Mouse (Mus musculus) limb, embryonic 14.5 days (tissue): ENCODE data around the gene Pak4. TPM values are rescaled to one million over a fixed set of nuclear protein-coding genes. Genes with fewer than 3 reads are reported as not detected.

ENCODE experiments used
- ATAC-seq: fragments of 200-750 bp; cut with Nextera tagmentation; 2 replicates; pipeline ENCODE4 v1.8.0; 2017; ENCODE audit warnings: low read depth, moderate number of reproducible peaks, moderate TSS enrichment; ENCODE audit not compliant: low FRiP score
- DNase-seq: peaks from one replicate; pipeline ENCODE4 v3.0.0-alpha.2; 2015; ENCODE audit warnings: low spot score
- H3K27ac ChIP-seq: fragments of 300-500 bp; sonication (generic); replicated peaks from 2 replicates; pipeline ENCODE4 v1.5.1; 2014; ENCODE audit warnings: low read depth, mild to moderate bottlenecking, low read length, moderate library complexity, mixed read lengths
- H3K27me3 ChIP-seq: fragments of 300-500 bp; sonication (generic); 2 replicates; pipeline ENCODE4 v1.6.1; 2014; ENCODE audit warnings: low read length, mixed read lengths; ENCODE audit not compliant: control insufficient read depth, insufficient read depth
- H3K36me3 ChIP-seq: fragments of 300-500 bp; sonication (generic); 2 replicates; pipeline ENCODE4 v1.6.1; 2014; ENCODE audit warnings: mild to moderate bottlenecking, low read length, moderate library complexity, mixed read lengths; ENCODE audit not compliant: control insufficient read depth, insufficient read depth
- H3K4me1 ChIP-seq: fragments of 300-500 bp; sonication (generic); 2 replicates; pipeline ENCODE4 v1.6.1; 2014; ENCODE audit warnings: antibody characterized with exemption, low read length, mixed read lengths; ENCODE audit not compliant: control insufficient read depth, insufficient read depth
- H3K4me2 ChIP-seq: fragments of 300-500 bp; sonication (generic); replicated peaks from 2 replicates; pipeline ENCODE4 v1.6.1; 2014; ENCODE audit warnings: low read depth, mild to moderate bottlenecking, low read length, moderate library complexity; ENCODE audit not compliant: severe bottlenecking
- H3K4me3 ChIP-seq: fragments of 300-500 bp; sonication (generic); replicated peaks from 2 replicates; pipeline ENCODE4 v1.5.1; 2014; ENCODE audit warnings: low read length
- H3K9ac ChIP-seq: fragments of 300-500 bp; sonication (generic); 2 replicates; pipeline ENCODE4 v1.6.1; 2014; ENCODE audit warnings: mild to moderate bottlenecking, low read depth, low read length, moderate library complexity; ENCODE audit not compliant: severe bottlenecking
- H3K9me3 ChIP-seq: fragments of 300-500 bp; sonication (generic); 2 replicates; pipeline ENCODE4 v1.6.1; 2016; ENCODE audit warnings: low read length; ENCODE audit not compliant: control insufficient read depth
- POLR2A ChIP-seq: fragments of 200-500 bp; IDR thresholded peaks from 2 replicates; pipeline ENCODE4 v1.8.0; 2012; ENCODE audit warnings: inconsistent platforms, mild to moderate bottlenecking, moderate library complexity, borderline replicate concordance; ENCODE audit not compliant: insufficient read depth, insufficient read length; ENCODE audit errors: extremely low read depth
- WGBS: fragments of 180-500 bp; shearing (Covaris S2); extraction: QIAGEN DNeasy Blood & Tissue Kit; methylation state at CpG from one replicate; pipeline ENCODE4 v1.1.7; 2014; 5-methylcytosine and 5-hydroxymethylcytosine counted together
- polyA plus RNA-seq, 2 experiments: library from polyadenylated mRNA; depleted of rRNA in 1 of 2; stranded (reverse) in 1 of 2; unstranded in 1 of 2; fragments of >200 nt; fragmentation: Nextera tagmentation in 1 of 2; extraction: Ambion mirVana in 1 of 2; gene quantifications; 2 replicates each; pipeline versions ENCODE4 v1.2.1 to v1.2.3; 2012 to 2014

Gene Pak4
- polyA plus RNA-seq, 2 experiments, result 21.3 to 27.6 TPM

GRCm38 (mm10) chr7:28582841-28583240 lies 15.1 kb downstream of the Pak4 start:
- WGBS, result 88% methylated on average over 11 of the region's 11 CpGs
- no peak for TF ChIP-seq POLR2A
- Histone ChIP-seq H3K27ac (no peak overlapping the region), H3K9ac (no peak overlapping the region), H3K4me3 (no peak overlapping the region), H3K36me3 (no peaks in the 10 kb centered on the region), H3K27me3 (no peaks in the 10 kb centered on the region), H3K9me3 (no peaks in the 10 kb centered on the region), H3K4me1 (peaks cover 20% of the 10 kb centered on the region), H3K4me2 (no peak overlapping the region)
- DNase-seq (no peak), ATAC-seq (no peak)

GRCm38 (mm10) chr7:28581721-28582120 lies 16.3 kb downstream of the Pak4 start:
- Histone ChIP-seq H3K4me3 (no peak overlapping the region), H3K27ac (no peak overlapping the region), H3K9ac (no peak overlapping the region), H3K27me3 (no peaks in the 10 kb centered on the region), H3K9me3 (no peaks in the 10 kb centered on the region), H3K4me2 (no peak overlapping the region), H3K4me1 (peaks cover 19% of the 10 kb centered on the region), H3K36me3 (no peaks in the 10 kb centered on the region)
- 81% methylated on average over 4 of the region's 4 CpGs for WGBS
- no peak for ATAC-seq
- TF ChIP-seq POLR2A, result no peak
- no peak for DNase-seq

- H3K4me2 ChIP-seq, result no peak overlapping the region
- H3K27me3 ChIP-seq, result no peaks in the 10 kb centered on the region
- H3K9ac ChIP-seq, result no peak overlapping the region
- no peaks in the 10 kb centered on the region for H3K36me3 ChIP-seq
- peaks cover 16% of the 10 kb centered on the region for H3K4me1 ChIP-seq
- ATAC-seq, result no peak
- no peak for TF ChIP-seq POLR2A
- H3K27ac ChIP-seq, result no peak overlapping the region
- no peak overlapping the region for H3K4me3 ChIP-seq
- WGBS, result 73% methylated on average over 5 of the region's 5 CpGs
- DNase-seq, result no peak
- no peaks in the 10 kb centered on the region for H3K9me3 ChIP-seq
Observed at GRCm38 (mm10) chr7:28579826-28580225, 18.2 kb downstream of the Pak4 start.

- TF ChIP-seq POLR2A, result no peak
- H3K9ac ChIP-seq, result no peak overlapping the region
- no peaks in the 10 kb centered on the region for H3K36me3 ChIP-seq
- 67% methylated on average over 5 of the region's 5 CpGs for WGBS
- no peak overlapping the region for H3K4me2 ChIP-seq
- DNase-seq (no peak), ATAC-seq (no peak)
- peaks cover 16% of the 10 kb centered on the region for H3K4me1 ChIP-seq
- H3K9me3 ChIP-seq, result no peaks in the 10 kb centered on the region
- H3K27ac ChIP-seq, result no peak overlapping the region
- H3K4me3 ChIP-seq, result no peak overlapping the region
- H3K27me3 ChIP-seq, result no peaks in the 10 kb centered on the region
Observed at GRCm38 (mm10) chr7:28578543-28579053, 19.4 kb downstream of the Pak4 start.

- Histone ChIP-seq H3K4me1 (peaks cover 16% of the 10 kb centered on the region), H3K9ac (no peak overlapping the region), H3K9me3 (no peaks in the 10 kb centered on the region), H3K27ac (no peak overlapping the region), H3K27me3 (no peaks in the 10 kb centered on the region), H3K36me3 (no peaks in the 10 kb centered on the region), H3K4me2 (no peak overlapping the region), H3K4me3 (no peak overlapping the region)
- TF ChIP-seq POLR2A, result no peak
- DNase-seq (no peak), ATAC-seq (no peak)
- whole genome bisulfite sequencing, result 74% methylated on average over 9 of the region's 9 CpGs
Observed at GRCm38 (mm10) chr7:28577826-28578542, 20.0 kb downstream of the Pak4 start.
